Mouse (Mus musculus) CD4-positive, CD25-positive, alpha-beta regulatory T cell, adult 9 weeks (primary cell): ENCODE measurements around the gene Tgfbr3l. TPM values are rescaled to one million over a fixed set of nuclear protein-coding genes. Genes with fewer than 3 reads are reported as not detected.

Experiments
- polyA plus RNA-seq: library from polyadenylated mRNA; unstranded; fragments of 100-300 nt; shearing (Covaris generic); gene quantifications from one replicate; pipeline ENCODE4 v1.2.1, GENCODE M21; 2017

The Tgfbr3l gene
- polyA plus RNA-seq: 10.7 TPM

DNA sequence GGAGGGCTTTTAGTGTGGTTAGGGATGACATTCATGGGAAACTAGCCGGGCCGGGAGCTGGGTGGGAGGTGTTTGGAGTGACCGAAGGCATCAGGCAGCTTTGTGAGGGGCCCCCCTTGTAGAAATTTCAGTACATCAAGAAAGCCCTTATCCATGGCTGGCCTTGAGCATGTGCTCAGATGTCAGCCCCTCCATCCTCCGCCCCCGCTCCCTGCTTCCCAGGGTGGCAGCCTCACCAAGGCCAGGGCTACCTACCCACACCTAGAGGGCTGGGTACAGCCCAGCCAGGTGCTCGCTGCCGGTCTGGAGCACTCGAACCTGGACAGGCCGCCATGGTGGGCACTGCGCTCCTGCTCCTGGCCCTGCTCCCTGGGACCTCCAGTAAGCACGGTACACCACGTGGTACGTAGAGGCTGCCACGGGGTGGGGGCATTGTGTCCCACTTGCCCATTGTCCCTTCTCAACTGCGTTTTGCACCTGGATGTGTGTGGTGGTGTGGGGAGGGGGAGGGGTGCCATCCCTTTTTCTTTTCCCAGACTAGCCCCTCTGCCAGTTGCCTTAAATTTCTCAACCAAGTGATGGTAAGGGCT, at the start of gene Tgfbr3l:
Tgfbr3l (plus strand) TSS at position 264 of the 590 bp plus-strand sequence.

DNA sequence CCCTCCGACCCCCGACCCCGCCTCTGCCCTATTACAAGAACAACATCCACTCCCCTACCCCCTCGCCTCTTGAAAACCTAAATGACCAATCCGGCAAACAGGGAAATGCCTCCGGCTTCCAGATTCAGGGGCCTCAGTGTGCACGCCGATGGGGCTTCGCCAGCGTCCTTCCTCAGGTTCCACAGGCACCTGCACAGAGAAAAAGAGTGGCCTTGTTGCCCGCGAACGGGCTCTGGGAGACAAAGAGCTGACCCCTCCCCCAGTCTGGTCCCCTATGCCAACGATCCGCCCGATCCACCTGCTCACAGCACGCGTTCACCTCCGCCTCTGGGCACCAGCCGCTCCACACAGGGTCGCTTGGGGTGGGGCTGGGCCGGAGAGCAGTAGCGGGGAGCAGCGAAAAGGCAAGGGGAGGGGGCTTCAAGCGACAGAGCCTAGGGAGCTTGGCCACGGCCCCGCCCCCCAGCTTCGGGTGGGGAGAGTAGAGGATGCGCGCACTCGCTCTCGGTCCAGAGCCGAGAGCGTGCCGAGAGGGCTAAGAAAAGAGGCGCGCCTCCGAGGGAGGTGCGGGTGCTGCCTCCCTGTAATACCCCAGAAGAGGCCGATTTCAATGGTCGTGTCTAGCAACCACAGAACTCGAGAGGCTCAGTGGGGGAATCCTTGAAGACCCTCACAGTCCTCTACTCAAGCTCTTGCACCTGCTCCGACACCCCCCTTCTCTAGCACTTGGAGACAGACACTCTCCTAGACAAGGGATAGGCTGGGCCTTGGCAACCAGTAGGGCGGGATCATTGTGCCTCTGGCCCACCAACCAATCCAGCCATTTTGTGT, 31.0 kb upstream of the Tgfbr3l start, which contains the start of gene Prr36:
Prr36 (minus strand) TSS at position 669 of the 831 bp plus-strand sequence.

DNA sequence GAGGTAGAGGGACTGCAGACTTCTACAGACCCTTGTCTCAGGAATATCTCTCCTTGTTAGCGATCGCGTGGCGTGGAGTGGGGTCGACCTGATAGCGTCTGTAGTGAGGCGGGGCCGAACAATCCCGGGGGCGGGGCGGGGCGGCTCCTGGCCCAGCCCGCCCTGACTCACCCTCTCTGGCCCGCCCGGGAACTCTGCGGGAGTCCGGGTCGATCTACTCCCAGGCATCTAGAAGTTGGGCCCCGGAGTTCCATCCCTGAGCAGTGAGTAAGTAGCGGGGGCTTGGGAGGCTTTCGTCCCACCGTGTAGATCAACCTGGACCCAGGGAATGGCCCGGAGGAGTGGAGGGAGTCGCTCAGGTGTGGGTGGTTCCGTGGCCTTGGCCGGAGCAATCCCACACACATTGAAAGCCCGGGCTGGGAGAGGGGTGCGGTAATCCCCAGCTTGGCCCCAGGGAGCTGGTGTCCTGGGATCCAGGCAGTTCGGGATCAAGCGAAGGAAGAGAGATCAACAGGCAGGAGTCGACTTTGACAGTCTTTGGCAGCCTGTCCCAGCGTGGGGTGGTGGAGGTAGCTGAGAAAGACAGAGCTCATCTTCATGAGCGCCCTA, 21.2 kb upstream of the Tgfbr3l start, which contains the start of gene Lrrc8e:
Lrrc8e (plus strand) TSS at position 89 of the 609 bp plus-strand sequence.

DNA sequence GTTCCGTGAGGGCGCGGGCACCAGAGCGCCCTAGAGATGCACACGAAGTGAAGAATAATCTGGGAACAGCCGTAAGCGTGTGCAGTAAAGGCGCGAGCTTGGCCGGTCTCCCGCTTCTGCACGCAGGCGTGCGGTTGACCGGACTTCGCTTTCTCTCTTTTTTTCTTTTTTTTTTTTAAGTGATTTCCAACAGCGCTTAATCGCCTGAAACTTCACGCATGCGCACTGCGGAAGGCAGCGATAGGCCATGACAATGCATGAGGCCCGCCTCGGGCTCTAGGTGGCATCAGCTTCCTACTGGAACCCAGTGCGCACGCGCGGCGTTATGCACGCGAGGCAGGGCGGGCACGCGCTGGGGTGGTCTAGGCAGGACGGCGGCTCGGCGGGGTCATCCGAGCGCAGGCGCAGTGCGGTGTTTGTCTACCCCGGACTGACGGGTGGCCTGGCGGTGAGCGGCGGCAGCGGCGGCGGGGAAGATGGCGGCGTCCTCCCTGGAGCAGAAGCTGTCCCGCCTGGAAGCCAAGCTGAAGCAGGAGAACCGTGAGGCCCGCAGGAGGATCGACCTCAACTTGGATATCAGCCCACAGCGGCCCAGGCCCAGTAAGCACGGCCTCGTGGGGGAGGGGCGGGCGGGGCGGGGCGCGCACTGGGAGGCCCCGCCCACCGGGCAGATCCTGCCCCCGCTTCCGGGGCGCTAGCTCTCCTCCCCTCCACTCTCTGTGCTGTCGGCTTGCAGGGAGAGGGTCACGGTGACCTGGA, 9.4 kb upstream of the Tgfbr3l start, which contains the start of the genes Map2k7 and Gm49320:
Map2k7 (plus strand) TSS at position 307 of the 759 bp plus-strand sequence.
Gm49320 (plus strand) TSS at position 432 of the 759 bp plus-strand sequence.

DNA sequence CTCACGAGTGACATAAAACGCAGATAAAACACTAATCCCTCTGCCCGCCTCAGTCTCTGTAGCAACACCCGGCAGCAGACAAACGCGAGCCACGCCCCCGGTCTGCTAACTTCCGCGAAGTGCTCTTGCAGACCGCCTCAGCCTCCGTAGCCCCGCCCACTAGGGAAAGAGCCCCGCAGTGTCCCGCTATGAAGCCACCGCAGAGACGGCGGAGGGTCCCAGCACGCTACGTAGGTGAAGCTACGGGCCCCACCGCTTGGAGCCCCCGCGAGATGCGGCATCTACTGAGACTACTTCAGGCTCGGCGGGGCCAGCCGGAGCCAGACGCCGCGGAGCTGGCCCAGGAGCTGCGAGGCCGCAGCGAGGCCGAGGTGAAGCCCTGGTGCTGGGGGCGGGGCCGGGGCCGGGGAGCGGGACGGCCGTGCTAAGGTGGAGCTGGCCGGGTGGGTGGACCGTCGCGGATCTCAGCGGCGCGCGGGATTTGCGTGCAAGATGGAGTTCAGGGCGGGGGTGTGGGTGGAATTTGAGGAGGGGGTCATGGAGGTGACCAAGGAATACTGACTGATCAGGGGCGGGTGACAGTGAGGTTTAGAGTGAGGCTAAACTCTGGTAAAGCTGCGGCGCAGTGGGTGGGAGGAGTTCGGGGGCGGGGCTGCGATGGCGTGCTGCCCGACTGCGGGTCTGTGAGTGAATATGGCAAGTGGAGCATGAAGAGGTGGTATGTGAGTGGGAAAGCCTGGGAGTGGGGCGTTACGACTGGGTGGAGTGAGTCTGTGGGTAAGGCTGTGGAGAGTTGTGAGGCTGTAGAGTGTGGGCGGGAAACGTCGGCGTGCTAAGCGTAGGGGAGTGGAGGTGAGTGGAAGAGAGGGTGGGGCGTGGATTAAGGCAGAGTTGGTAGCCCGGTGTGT, 5.2 kb downstream of the Tgfbr3l start, which contains the start of gene Snapc2:
Snapc2 (plus strand) TSS at position 147 of the 908 bp plus-strand sequence.

DNA sequence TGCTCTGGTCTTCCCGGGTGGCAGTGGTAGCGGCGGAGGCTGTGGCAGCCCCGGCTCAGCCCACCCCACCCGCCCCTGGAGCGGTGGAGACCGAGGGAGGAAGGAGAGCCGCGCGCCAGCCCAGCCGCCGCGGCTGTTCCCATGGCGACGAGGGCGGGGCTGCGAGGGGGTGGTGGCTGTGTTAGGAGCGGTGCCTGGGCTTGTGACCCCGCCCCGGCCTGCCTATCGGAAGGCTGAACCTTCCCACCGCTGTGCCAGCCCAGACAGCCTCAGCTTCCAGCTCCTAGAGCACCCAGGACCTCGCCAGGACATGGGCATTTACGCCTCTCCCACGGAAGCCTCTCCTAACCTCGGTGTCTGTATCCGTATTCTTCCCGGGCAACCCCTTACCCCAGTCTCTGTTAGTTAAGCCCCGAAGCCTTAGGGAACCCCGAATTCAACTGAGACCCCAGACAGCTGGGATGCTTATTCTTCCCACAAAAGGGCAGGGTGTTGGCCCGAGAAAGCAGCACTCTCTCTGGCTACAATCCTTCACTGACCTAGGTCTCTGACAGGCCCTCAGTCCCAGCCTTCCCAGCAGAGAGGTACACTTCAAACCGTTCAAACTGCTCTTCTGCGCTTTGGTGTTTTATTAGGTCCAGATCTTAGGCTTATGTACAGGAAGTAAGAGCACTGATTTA, 11.3 kb downstream of the Tgfbr3l start, which contains the start of gene Ctxn1:
Ctxn1 (minus strand) TSS at position 150 of the 680 bp plus-strand sequence.

DNA sequence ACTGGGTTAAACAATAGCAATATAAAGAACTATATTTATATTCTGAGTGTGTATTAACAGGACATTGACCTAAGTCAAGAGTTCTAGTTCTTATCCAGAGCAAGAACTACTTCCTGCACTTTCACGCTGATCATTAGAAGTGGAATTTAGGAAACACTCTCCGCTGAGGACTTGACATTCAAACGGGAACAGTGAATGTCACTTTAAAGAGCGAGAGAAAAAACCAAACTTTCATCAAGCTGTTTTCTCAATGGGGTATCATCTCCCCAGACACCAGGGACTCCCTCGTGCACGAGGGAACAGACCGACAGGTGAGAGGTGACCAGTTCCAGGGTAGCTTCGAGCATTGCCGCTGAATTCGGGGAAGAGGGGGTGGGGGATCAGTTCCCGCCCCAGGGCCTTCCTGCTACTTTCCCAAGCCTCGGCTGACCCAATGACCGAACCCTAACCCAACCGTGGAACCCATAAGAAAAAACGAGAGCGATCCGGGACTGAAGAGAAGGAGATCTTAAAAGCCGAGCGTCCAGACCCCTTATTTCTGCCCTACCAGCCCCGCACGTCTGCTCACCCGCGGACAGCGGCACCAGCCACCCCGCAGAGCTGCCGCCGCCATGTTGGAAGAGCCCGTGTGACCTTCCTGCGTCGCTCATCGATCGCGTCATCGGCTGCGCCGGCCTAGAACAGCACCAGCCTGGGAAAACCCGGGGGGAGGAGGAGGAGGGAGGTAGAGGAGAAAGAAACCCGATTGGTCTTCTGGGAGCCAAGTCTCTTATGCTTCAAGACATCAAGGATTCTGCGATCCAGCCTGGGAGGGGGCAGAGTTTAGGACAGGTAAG, 27.5 kb downstream of the Tgfbr3l start, which contains the start of gene Timm44:
Timm44 (minus strand) TSS at position 639 of the 836 bp plus-strand sequence.

Other genes with a start within 250 kb of the Tgfbr3l start
- gene Cd209f, start 142.4 kb upstream of the Tgfbr3l start, polyA plus RNA-seq: not detected
- not detected for gene Cd209g, start 114.1 kb upstream of the Tgfbr3l start, polyA plus RNA-seq
- 12.8 TPM for gene Evi5l, start 81.6 kb upstream of the Tgfbr3l start, polyA plus RNA-seq
- gene Prr36, start 30.8 kb upstream of the Tgfbr3l start, polyA plus RNA-seq: 0.21 TPM
- gene Lrrc8e, start 21.4 kb upstream of the Tgfbr3l start, polyA plus RNA-seq: 0.20 TPM
- 85.3 TPM for gene Map2k7, start 9.5 kb upstream of the Tgfbr3l start, polyA plus RNA-seq
- gene Gm49320, start 9.3 kb upstream of the Tgfbr3l start, polyA plus RNA-seq: 1.2 TPM
- gene Snapc2, start 4.9 kb downstream of the Tgfbr3l start, polyA plus RNA-seq: 33.3 TPM
- 0.22 TPM for gene Ctxn1, start 11.1 kb downstream of the Tgfbr3l start, polyA plus RNA-seq
- gene Timm44, start 27.7 kb downstream of the Tgfbr3l start, polyA plus RNA-seq: 74.9 TPM
- 14.8 TPM for gene Ccl25, start 77.0 kb downstream of the Tgfbr3l start, polyA plus RNA-seq
- gene Elavl1, start 77.2 kb downstream of the Tgfbr3l start, polyA plus RNA-seq: 11.3 TPM
- gene Cers4, start 244.8 kb downstream of the Tgfbr3l start, polyA plus RNA-seq: 70.1 TPM